Mouse (Mus musculus): ENCODE measurements around the gene Smim7. TPM values are rescaled to one million over a fixed set of nuclear protein-coding genes. Genes with fewer than 3 reads are reported as not detected.

The Smim7 gene
- polyA plus RNA-seq, 1 experiment from 2014 or later = 117 TPM

GRCm38 (mm10) chr8:72577266-72577665 lies 6.4 kb upstream of the Smim7 start:
- H3K27ac ChIP-seq (ENCODE audit: low read depth, low read length) = no peak overlapping the region
- H3K27me3 ChIP-seq (ENCODE audit: control insufficient read depth, insufficient read depth, low read length) = no peaks in the 10 kb centered on the region
- 80% methylated on average over 3 of the region's 3 CpGs for WGBS
- H3K4me1 ChIP-seq (ENCODE audit: control insufficient read depth, insufficient read depth, low read length) = peaks cover 6% of the 10 kb centered on the region
- H3K4me3 ChIP-seq (ENCODE audit: low read depth, low read length) = no peak overlapping the region
- ATAC-seq (ENCODE audit: low FRiP score) (no peak), DNase-seq (ENCODE audit: low spot score, missing footprints) (no peak)
- H3K4me2 ChIP-seq = no peak overlapping the region
- no peaks in the 10 kb centered on the region for H3K9me3 ChIP-seq (ENCODE audit: control insufficient read depth, low read length)
- no peaks in the 10 kb centered on the region for H3K36me3 ChIP-seq (ENCODE audit: control insufficient read depth, insufficient read depth, low read length)
- no peak overlapping the region for H3K9ac ChIP-seq (ENCODE audit: low read length)

DNA sequence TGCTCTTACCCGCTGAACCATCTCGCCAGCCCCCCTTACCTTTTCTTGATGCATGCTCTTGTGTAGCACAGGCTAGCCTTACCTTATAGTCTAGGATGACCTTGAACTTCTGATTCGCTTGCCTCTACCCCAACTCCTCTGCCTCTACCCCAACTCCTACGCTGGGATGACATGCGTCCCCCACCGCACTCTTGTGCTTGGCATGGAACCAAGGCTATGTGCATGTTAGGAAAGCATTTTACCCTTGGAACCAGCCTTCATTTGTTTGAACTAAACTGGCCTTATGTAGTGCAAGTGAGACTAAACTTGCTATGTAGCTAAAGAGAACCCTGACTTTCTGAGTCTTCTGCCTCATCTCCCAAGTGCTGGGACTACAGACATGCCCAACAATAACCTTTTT lies 5.0 kb upstream of the Smim7 start:
- H3K4me2 ChIP-seq = no peak overlapping the region
- no peaks in the 10 kb centered on the region for H3K27me3 ChIP-seq (ENCODE audit: control insufficient read depth, insufficient read depth, low read length)
- H3K9ac ChIP-seq (ENCODE audit: low read length) = no peak overlapping the region
- DNase-seq (ENCODE audit: low spot score, missing footprints) (no peak), ATAC-seq (ENCODE audit: low FRiP score) (no peak)
- H3K27ac ChIP-seq (ENCODE audit: low read depth, low read length) = no peak overlapping the region
- no peaks in the 10 kb centered on the region for H3K36me3 ChIP-seq (ENCODE audit: control insufficient read depth, insufficient read depth, low read length)
- WGBS = 93% methylated on average over 6 of the region's 6 CpGs
- H3K4me3 ChIP-seq (ENCODE audit: low read depth, low read length) = no peak overlapping the region
- peaks cover 7% of the 10 kb centered on the region for H3K4me1 ChIP-seq (ENCODE audit: control insufficient read depth, insufficient read depth, low read length)
- no peaks in the 10 kb centered on the region for H3K9me3 ChIP-seq (ENCODE audit: control insufficient read depth, low read length)

DNA sequence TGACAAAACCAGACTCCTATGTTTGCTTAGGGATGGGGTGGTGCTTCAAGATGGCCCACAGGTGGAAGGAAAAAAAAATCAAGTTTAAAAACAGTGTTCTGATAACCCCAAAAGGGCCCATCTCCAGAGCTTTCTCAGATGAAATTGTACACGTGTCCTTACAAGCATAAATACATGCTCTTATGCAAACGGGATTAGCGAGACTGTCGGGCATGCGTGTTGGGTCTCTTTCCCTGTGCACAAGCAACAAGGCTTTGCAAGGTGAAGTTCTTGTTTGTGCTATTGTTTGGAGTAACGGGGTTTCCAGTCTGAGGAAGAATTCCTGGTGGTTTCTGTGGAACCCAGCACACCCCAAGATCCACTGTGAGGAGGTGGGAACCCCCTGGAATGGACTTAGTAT lies 2.6 kb upstream of the Smim7 start:
- no peak overlapping the region for H3K9ac ChIP-seq (ENCODE audit: low read length)
- peaks cover 6% of the 10 kb centered on the region for H3K36me3 ChIP-seq (ENCODE audit: control insufficient read depth, insufficient read depth, low read length)
- WGBS = 77% methylated on average over 6 of the region's 6 CpGs
- DNase-seq (ENCODE audit: low spot score, missing footprints) (no peak), ATAC-seq (ENCODE audit: low FRiP score) (no peak)
- H3K27ac ChIP-seq (ENCODE audit: low read depth, low read length) = no peak overlapping the region
- no peak overlapping the region for H3K4me2 ChIP-seq
- no peaks in the 10 kb centered on the region for H3K9me3 ChIP-seq (ENCODE audit: control insufficient read depth, low read length)
- no peaks in the 10 kb centered on the region for H3K27me3 ChIP-seq (ENCODE audit: control insufficient read depth, insufficient read depth, low read length)
- H3K4me3 ChIP-seq (ENCODE audit: low read depth, low read length) = no peak overlapping the region
- H3K4me1 ChIP-seq (ENCODE audit: control insufficient read depth, insufficient read depth, low read length) = peaks cover 11% of the 10 kb centered on the region

DNA sequence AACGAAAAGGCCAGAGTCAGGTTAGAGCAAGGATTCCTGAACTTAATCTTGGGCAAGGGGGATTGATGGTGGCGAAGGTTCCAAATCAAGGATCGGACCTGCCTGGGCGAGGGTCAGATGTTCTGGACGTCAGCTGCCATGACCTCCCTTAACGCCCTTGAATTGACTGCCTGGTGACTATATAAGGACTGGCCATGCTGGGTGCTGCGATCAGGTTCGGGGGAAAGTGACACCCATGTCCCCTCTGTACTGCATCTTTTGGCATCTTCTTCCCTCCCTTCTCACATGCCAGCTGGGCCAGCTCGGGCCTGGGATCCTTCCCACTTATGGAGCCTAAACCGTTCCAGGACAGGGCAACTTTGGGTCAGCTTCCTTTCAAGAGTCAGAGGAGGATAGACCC lies 1.6 kb upstream of the Smim7 start:
- DNase-seq (ENCODE audit: low spot score, missing footprints) (no peak), ATAC-seq (ENCODE audit: low FRiP score) (no peak)
- Histone ChIP-seq H3K27me3 (ENCODE audit: control insufficient read depth, insufficient read depth, low read length) (no peaks in the 10 kb centered on the region), H3K9me3 (ENCODE audit: control insufficient read depth, low read length) (no peaks in the 10 kb centered on the region), H3K4me2 (peak overlapping the region; percentile 88), H3K27ac (ENCODE audit: low read depth, low read length) (no peak overlapping the region), H3K36me3 (ENCODE audit: control insufficient read depth, insufficient read depth, low read length) (peaks cover 10% of the 10 kb centered on the region), H3K4me3 (ENCODE audit: low read depth, low read length) (peak overlapping the region; percentile 64), H3K4me1 (ENCODE audit: control insufficient read depth, insufficient read depth, low read length) (peaks cover 11% of the 10 kb centered on the region), H3K9ac (ENCODE audit: low read length) (peak overlapping the region; percentile 76)
- WGBS = 5% methylated on average over 10 of the region's 10 CpGs

DNA sequence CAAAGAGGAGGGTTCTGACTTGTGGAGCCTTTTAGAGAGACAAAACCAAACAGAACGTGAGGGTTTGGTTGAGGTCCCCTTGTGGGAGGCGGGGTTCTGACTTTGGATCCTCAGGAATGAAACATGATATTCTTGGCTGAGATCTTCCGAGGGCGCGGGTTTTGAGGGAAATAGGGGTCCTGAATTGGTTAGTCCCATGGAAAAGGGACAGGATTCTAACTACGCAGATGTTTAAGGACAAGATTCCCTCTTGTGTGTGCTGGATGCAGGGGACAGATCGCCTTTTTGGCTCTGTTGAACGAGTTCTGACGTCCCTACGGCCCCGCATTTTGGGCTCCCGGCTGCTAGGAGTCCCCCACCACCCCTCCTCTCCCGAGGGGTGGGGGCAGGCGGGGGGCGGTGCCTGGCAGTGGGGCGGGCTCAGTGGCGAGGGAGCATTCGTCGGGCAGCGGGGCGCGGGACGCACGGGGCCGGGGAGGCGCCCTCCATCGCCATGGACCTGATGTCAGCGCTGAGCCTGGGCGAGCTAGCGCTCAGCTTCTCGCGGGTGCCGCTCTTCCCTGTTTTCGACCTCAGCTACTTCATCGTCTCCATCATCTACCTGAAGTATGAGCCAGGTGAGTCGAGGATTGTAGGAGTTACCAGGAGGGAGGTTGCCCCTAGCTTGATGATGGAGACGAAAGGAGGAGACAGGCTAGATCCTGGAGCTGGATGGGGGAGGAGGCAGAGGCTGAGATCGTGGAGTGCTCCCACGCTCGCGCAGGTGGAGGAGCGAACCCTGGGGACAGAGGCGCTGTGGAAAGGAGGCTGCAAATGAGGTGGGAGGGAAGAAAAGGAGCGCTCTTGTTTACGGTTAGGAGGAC lies 954 bp upstream of the Smim7 start, which contains the start of gene Tmem38a:
TSS of gene Tmem38a (plus strand) at position 445 of the 863 bp plus-strand sequence.
- Histone ChIP-seq H3K27me3 (ENCODE audit: control insufficient read depth, insufficient read depth, low read length) (no peaks in the 10 kb centered on the region), H3K9ac (ENCODE audit: low read length) (peak within 1 kb of the TSS; percentile 76), H3K4me2 (peak within 1 kb of the TSS; percentile 88), H3K36me3 (ENCODE audit: control insufficient read depth, insufficient read depth, low read length) (peaks cover 15% of the 10 kb centered on the region), H3K4me1 (ENCODE audit: control insufficient read depth, insufficient read depth, low read length) (peaks cover 11% of the 10 kb centered on the region), H3K27ac (ENCODE audit: low read depth, low read length) (peak within 1 kb of the TSS; percentile 77), H3K4me3 (ENCODE audit: low read depth, low read length) (peak within 1 kb of the TSS; percentile 64), H3K9me3 (ENCODE audit: control insufficient read depth, low read length) (no peaks in the 10 kb centered on the region)
- ATAC-seq (ENCODE audit: low FRiP score) = peak; percentile 20
- WGBS = 1% methylated on average over 45 of the region's 45 CpGs
- DNase-seq (ENCODE audit: low spot score, missing footprints) = peak; percentile 95

- Histone ChIP-seq H3K4me3 (ENCODE audit: low read depth, low read length) (no peak overlapping the region), H3K27ac (ENCODE audit: low read depth, low read length) (no peak overlapping the region), H3K4me1 (ENCODE audit: control insufficient read depth, insufficient read depth, low read length) (peaks cover 4% of the 10 kb centered on the region), H3K36me3 (ENCODE audit: control insufficient read depth, insufficient read depth, low read length) (peaks cover 28% of the 10 kb centered on the region), H3K27me3 (ENCODE audit: control insufficient read depth, insufficient read depth, low read length) (no peaks in the 10 kb centered on the region), H3K9ac (ENCODE audit: low read length) (no peak overlapping the region), H3K4me2 (no peak overlapping the region), H3K9me3 (ENCODE audit: control insufficient read depth, low read length) (no peaks in the 10 kb centered on the region)
- DNase-seq (ENCODE audit: low spot score, missing footprints) (no peak), ATAC-seq (ENCODE audit: low FRiP score) (no peak)
- 93% methylated on average over 2 of the region's 2 CpGs for WGBS
These were observed 4.9 kb downstream of the Smim7 start for GRCm38 (mm10) chr8:72565970-72566369.

DNA sequence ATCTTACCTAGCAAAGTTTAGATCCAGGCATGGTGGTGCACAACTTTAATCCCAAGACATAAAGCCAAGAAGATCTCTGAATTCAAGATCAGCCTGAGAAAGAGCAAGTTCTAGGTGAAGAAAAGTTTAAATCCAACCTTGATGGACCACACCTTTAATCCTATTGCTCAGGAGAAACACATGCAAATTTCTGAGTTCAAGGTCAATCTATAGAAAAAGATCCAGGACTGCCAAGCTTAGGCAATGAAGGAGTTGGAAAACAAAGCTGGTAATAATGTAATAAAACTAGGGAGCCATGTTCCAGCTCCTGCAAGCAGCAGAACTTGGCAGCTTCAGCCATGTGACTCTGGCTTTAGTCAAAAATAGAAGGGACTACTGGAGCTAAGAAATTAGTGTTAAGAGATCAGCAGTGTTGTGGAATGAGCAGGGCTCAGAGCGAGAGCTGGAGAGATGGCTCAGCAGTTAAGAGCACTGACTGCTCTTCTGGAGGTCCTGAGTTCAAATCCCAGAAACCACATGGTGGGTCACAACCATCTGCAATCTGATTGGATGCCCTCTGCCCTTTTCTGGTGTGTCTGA lies 9.7 kb downstream of the Smim7 start:
- 90% methylated on average over 1 of the region's 1 CpGs for WGBS
- ATAC-seq (ENCODE audit: low FRiP score) = no peak
- DNase-seq (ENCODE audit: low spot score, missing footprints) = no peak
- Histone ChIP-seq H3K27me3 (ENCODE audit: control insufficient read depth, insufficient read depth, low read length) (no peaks in the 10 kb centered on the region), H3K9me3 (ENCODE audit: control insufficient read depth, low read length) (no peaks in the 10 kb centered on the region), H3K36me3 (ENCODE audit: control insufficient read depth, insufficient read depth, low read length) (peaks cover 8% of the 10 kb centered on the region), H3K4me3 (ENCODE audit: low read depth, low read length) (no peak overlapping the region), H3K9ac (ENCODE audit: low read length) (no peak overlapping the region), H3K4me1 (ENCODE audit: control insufficient read depth, insufficient read depth, low read length) (no peaks in the 10 kb centered on the region), H3K27ac (ENCODE audit: low read depth, low read length) (no peak overlapping the region), H3K4me2 (no peak overlapping the region)

DNA sequence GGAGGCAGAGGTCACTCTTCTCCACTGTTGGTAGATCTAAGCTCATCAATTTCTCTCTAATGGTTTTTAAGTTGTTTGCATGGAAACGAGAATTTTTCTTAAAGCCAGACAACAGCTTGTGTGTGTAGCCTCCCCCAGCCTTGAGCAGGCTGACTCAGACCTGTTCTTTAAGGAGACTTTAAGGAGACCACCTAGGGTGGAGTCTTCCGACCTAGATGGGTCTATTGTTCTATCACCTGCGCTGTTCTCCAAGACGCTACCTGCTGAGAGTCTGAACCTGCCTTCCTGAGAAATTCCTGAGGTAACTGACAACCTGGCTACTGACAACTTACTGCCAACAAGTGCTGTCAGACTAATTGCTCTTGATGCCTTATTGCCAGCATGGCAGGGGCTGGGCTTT lies 15.1 kb downstream of the Smim7 start:
- Histone ChIP-seq H3K4me1 (ENCODE audit: control insufficient read depth, insufficient read depth, low read length) (no peaks in the 10 kb centered on the region), H3K27ac (ENCODE audit: low read depth, low read length) (no peak overlapping the region), H3K27me3 (ENCODE audit: control insufficient read depth, insufficient read depth, low read length) (no peaks in the 10 kb centered on the region), H3K36me3 (ENCODE audit: control insufficient read depth, insufficient read depth, low read length) (no peaks in the 10 kb centered on the region), H3K4me3 (ENCODE audit: low read depth, low read length) (no peak overlapping the region), H3K9ac (ENCODE audit: low read length) (no peak overlapping the region), H3K9me3 (ENCODE audit: control insufficient read depth, low read length) (no peaks in the 10 kb centered on the region), H3K4me2 (no peak overlapping the region)
- DNase-seq (ENCODE audit: low spot score, missing footprints) = no peak
- WGBS = 52% methylated on average over 4 of the region's 4 CpGs
- ATAC-seq (ENCODE audit: low FRiP score) = no peak

DNA sequence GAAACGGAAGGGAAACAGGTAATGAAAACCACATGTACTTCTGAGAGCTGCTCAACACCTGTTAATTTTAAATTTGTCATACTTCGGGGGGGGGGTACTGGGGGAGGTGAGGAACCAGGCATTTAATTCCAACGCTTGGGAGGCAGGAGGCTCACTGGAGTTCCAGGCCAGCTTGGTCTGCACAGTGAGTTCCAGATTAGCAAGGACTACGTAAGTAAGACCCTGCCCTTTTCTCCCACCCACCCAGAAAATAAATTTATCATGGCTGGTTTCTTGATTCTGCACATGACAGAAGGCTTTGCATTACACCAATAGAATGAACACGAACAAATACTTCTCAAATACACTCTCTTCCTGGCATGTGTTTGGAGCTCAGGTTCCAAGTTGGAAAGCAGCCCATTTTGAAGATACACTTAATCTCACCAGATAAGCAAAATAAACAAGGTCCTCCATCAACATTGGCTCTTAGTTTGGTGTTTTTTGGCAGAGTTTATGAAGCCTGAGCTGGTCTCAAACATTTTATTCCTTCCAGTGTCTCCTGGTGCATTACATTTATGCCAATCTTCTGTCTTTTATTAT lies 21.5 kb downstream of the Smim7 start:
- ATAC-seq (ENCODE audit: low FRiP score) = no peak
- no peaks in the 10 kb centered on the region for H3K9me3 ChIP-seq (ENCODE audit: control insufficient read depth, low read length)
- WGBS = 30% methylated on average over 5 of the region's 5 CpGs
- no peak overlapping the region for H3K27ac ChIP-seq (ENCODE audit: low read depth, low read length)
- no peaks in the 10 kb centered on the region for H3K36me3 ChIP-seq (ENCODE audit: control insufficient read depth, insufficient read depth, low read length)
- peak overlapping the region; percentile 98 for H3K4me2 ChIP-seq
- no peaks in the 10 kb centered on the region for H3K27me3 ChIP-seq (ENCODE audit: control insufficient read depth, insufficient read depth, low read length)
- DNase-seq (ENCODE audit: low spot score, missing footprints) = no peak
- H3K9ac ChIP-seq (ENCODE audit: low read length) = peak overlapping the region; percentile 74
- peaks cover 14% of the 10 kb centered on the region for H3K4me1 ChIP-seq (ENCODE audit: control insufficient read depth, insufficient read depth, low read length)
- H3K4me3 ChIP-seq (ENCODE audit: low read depth, low read length) = peak overlapping the region; percentile 94
